Mouse (Mus musculus): ENCODE data around the gene Cbx3. TPM values are rescaled to one million over a fixed set of nuclear protein-coding genes. Genes with fewer than 3 reads are reported as not detected.

The Cbx3 gene
- polyA plus RNA-seq, 1 experiment from 2014 or later, result 518 TPM

DNA sequence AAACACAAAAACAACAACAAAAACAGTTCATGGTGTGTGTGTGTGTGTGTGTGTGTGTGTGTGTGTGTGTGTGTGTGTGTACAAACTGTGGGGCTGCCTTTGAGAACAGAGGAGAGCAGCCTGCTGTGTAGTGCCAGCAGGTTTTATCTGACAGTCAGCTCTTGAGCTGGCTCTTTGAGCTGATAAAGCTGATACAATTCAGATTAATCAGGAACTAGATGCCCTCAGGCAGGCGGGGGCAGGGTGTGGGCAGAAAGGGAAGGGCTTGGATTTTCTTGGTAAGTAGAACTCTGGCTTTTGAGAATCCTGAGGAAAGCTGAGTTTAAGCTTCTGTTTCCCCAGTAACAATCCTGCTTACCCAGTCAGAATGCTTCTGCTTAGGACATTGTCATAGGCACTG lies 35.5 kb downstream of the Cbx3 start:
- DNase-seq, result peak; percentile 47
- 58% methylated on average over 1 of the region's 1 CpGs for WGBS
- Histone ChIP-seq H3K4me2 (ENCODE audit: low read length) (no peak overlapping the region), H3K9me3 (ENCODE audit: control insufficient read depth, low read length) (no peaks in the 10 kb centered on the region), H3K36me3 (ENCODE audit: control insufficient read depth, insufficient read depth, low read length) (no peaks in the 10 kb centered on the region), H3K27me3 (ENCODE audit: control insufficient read depth, insufficient read depth, low read length) (no peaks in the 10 kb centered on the region), H3K27ac (replicated peaks; ENCODE audit: low read depth, low read length) (no peak overlapping the region), H3K9ac (replicated peaks; ENCODE audit: low read length) (no peak overlapping the region), H3K4me1 (ENCODE audit: control insufficient read depth, insufficient read depth, low read length) (no peaks in the 10 kb centered on the region), H3K4me3 (replicated peaks; ENCODE audit: low read depth, low read length) (no peak overlapping the region)
- ATAC-seq (ENCODE audit: low FRiP score, low TSS enrichment), result no peak

DNA sequence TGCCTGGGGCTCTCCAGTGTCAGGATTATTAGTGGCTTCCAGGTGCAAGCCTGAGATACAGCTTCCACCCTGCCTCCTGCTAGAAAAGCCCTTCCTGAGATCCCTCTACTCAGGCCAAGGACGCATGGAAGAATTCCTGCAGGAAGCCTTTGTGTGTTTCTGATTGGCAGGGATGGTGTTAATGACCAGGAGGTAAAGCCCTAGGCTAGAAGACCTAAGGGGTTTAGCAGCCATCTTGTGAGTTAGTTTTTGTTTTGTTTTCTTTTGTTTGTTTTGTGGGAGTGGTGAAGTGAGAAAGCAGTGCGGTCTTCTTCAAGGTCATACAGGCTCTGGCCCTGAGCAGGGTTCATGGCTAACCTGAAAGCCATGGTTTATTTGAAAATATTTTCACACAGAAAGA lies 37.4 kb downstream of the Cbx3 start:
- Histone ChIP-seq H3K27me3 (ENCODE audit: control insufficient read depth, insufficient read depth, low read length) (no peaks in the 10 kb centered on the region), H3K9ac (replicated peaks; ENCODE audit: low read length) (no peak overlapping the region), H3K4me2 (ENCODE audit: low read length) (no peak overlapping the region), H3K9me3 (ENCODE audit: control insufficient read depth, low read length) (no peaks in the 10 kb centered on the region), H3K4me3 (replicated peaks; ENCODE audit: low read depth, low read length) (no peak overlapping the region), H3K27ac (replicated peaks; ENCODE audit: low read depth, low read length) (no peak overlapping the region), H3K36me3 (ENCODE audit: control insufficient read depth, insufficient read depth, low read length) (no peaks in the 10 kb centered on the region), H3K4me1 (ENCODE audit: control insufficient read depth, insufficient read depth, low read length) (no peaks in the 10 kb centered on the region)
- WGBS, result 66% methylated on average over 2 of the region's 2 CpGs
- ATAC-seq (ENCODE audit: low FRiP score, low TSS enrichment), result no peak
- no peak for DNase-seq

DNA sequence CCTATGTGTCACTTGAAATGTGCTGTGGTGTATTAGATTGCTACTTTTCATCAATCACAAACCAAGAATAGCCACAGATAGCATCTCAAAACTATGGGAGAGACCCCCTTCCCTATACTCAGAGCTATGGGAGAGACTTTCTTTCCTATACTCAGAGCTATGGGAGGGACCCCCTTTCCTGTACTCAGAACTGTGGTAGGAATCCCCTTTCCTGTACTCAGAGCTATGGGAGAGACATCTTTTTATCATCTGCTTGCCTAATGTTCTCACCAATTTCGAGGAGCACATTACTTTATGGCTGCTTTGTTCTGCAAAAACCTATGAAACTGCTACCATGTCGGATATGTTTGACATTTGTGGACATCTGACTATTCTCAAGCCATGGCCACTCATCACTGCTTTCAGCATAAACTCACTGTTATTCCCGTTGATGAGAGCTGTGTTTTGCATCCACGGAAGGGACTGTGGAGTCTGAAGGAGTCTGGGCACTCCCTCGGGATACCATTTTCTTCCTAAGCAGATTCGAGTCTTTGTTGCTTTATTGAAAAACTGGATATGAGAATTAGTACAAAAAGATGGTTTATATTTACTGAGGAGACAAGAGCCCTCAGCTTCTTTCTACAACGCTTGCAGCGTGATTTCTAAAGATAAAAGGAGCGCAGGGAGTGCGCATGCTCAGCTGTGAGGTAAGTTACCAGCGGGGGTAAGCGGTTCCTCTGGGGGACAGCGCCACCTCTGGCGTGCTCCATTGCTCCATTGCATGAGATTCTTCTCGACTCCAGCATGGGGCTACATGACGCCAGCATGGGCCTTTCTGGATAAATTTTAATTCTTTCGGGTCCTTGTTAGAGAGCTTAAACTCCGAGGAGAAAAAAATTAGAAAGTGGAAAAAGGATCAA lies 38.8 kb downstream of the Cbx3 start:
- H3K27ac ChIP-seq (replicated peaks; ENCODE audit: low read depth, low read length), result no peak overlapping the region
- no peak for ATAC-seq (ENCODE audit: low FRiP score, low TSS enrichment)
- WGBS, result 26% methylated on average over 18 of the region's 18 CpGs
- H3K27me3 ChIP-seq (ENCODE audit: control insufficient read depth, insufficient read depth, low read length), result no peaks in the 10 kb centered on the region
- H3K36me3 ChIP-seq (ENCODE audit: control insufficient read depth, insufficient read depth, low read length), result no peaks in the 10 kb centered on the region
- H3K9ac ChIP-seq (replicated peaks; ENCODE audit: low read length), result 0 out of 2 replicates have a peak overlapping the region, but pooled peaks have one; percentile 27
- H3K4me2 ChIP-seq (ENCODE audit: low read length), result peak overlapping the region; percentile 36
- peak; percentile 89 for DNase-seq
- H3K4me1 ChIP-seq (ENCODE audit: control insufficient read depth, insufficient read depth, low read length), result no peaks in the 10 kb centered on the region
- peak overlapping the region; percentile 27 for H3K4me3 ChIP-seq (replicated peaks; ENCODE audit: low read depth, low read length)
- no peaks in the 10 kb centered on the region for H3K9me3 ChIP-seq (ENCODE audit: control insufficient read depth, low read length)

DNA sequence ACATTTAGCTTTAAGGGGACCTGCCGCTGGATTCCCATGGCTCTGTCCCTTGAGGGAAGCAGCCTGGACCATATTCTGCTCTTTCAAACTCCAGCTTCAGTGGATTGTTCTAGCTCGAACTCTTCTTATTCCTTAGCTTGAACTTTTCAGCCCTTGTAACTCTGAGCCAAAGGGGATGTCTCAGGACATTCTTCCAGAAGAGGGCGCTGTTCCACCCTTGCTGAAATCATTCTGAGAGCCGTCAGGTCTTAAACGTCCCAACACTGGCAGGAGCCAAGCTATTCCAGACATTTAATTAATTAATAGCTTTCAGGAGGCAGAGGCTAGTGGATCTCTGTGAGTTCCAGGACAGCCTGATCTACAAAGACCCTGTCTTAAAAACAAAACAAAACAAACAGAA lies 39.9 kb downstream of the Cbx3 start:
- H3K9me3 ChIP-seq (ENCODE audit: control insufficient read depth, low read length), result no peaks in the 10 kb centered on the region
- peak; percentile 47 for DNase-seq
- H3K4me2 ChIP-seq (ENCODE audit: low read length), result no peak overlapping the region
- H3K4me1 ChIP-seq (ENCODE audit: control insufficient read depth, insufficient read depth, low read length), result no peaks in the 10 kb centered on the region
- WGBS, result 30% methylated on average over 5 of the region's 5 CpGs
- H3K27ac ChIP-seq (replicated peaks; ENCODE audit: low read depth, low read length), result no peak overlapping the region
- H3K36me3 ChIP-seq (ENCODE audit: control insufficient read depth, insufficient read depth, low read length), result no peaks in the 10 kb centered on the region
- no peak for ATAC-seq (ENCODE audit: low FRiP score, low TSS enrichment)
- H3K27me3 ChIP-seq (ENCODE audit: control insufficient read depth, insufficient read depth, low read length), result no peaks in the 10 kb centered on the region
- H3K9ac ChIP-seq (replicated peaks; ENCODE audit: low read length), result no peak overlapping the region
- no peak overlapping the region for H3K4me3 ChIP-seq (replicated peaks; ENCODE audit: low read depth, low read length)

DNA sequence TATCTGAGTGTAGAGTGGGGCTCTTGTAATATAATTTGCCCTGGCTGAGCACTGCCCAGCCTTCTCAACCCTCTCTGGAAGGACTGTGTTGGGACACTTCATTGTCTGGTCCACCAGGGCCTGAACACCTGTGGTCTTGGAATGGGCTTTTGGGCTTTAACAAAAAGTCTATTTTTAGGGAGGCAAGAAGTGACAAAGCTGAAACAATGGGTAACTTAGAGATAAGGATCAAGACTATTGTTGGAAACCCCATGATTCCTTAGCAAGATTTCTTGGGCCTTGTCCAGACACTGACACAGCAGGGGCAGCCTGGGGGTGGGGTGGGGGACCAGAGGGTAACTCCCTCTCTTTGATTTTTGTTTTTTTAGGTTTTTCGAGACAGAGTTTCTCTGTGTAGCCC lies 40.8 kb downstream of the Cbx3 start:
- WGBS, result 36% methylated on average over 1 of the region's 1 CpGs
- H3K27ac ChIP-seq (replicated peaks; ENCODE audit: low read depth, low read length), result no peak overlapping the region
- H3K9me3 ChIP-seq (ENCODE audit: control insufficient read depth, low read length), result no peaks in the 10 kb centered on the region
- H3K27me3 ChIP-seq (ENCODE audit: control insufficient read depth, insufficient read depth, low read length), result no peaks in the 10 kb centered on the region
- H3K36me3 ChIP-seq (ENCODE audit: control insufficient read depth, insufficient read depth, low read length), result no peaks in the 10 kb centered on the region
- DNase-seq, result no peak
- no peak overlapping the region for H3K4me3 ChIP-seq (replicated peaks; ENCODE audit: low read depth, low read length)
- H3K4me2 ChIP-seq (ENCODE audit: low read length), result no peak overlapping the region
- no peaks in the 10 kb centered on the region for H3K4me1 ChIP-seq (ENCODE audit: control insufficient read depth, insufficient read depth, low read length)
- no peak overlapping the region for H3K9ac ChIP-seq (replicated peaks; ENCODE audit: low read length)
- no peak for ATAC-seq (ENCODE audit: low FRiP score, low TSS enrichment)

DNA sequence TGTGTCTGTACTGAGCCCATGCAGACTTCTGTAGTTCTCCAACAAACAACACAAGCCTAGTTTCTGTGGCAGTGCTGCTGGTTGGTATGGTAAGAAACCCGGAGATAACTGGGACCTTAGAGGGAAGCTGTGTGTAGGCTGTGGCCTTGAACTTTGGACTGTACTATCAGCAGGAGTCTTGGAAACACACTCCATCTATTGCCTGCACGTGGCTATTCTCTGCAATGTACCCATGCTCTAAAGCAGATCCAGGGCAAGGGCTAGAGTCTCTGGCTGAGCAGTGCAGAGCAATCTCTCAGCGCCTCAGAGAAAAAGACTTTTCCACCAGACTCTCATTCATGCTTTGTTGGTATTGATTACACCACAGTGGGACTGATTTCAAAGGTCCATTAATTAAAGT lies 43.6 kb downstream of the Cbx3 start:
- Histone ChIP-seq H3K27ac (replicated peaks; ENCODE audit: low read depth, low read length) (no peak overlapping the region), H3K36me3 (ENCODE audit: control insufficient read depth, insufficient read depth, low read length) (no peaks in the 10 kb centered on the region), H3K9ac (replicated peaks; ENCODE audit: low read length) (no peak overlapping the region), H3K4me2 (ENCODE audit: low read length) (no peak overlapping the region), H3K4me3 (replicated peaks; ENCODE audit: low read depth, low read length) (no peak overlapping the region), H3K4me1 (ENCODE audit: control insufficient read depth, insufficient read depth, low read length) (no peaks in the 10 kb centered on the region), H3K27me3 (ENCODE audit: control insufficient read depth, insufficient read depth, low read length) (no peaks in the 10 kb centered on the region), H3K9me3 (ENCODE audit: control insufficient read depth, low read length) (no peaks in the 10 kb centered on the region)
- no peak for ATAC-seq (ENCODE audit: low FRiP score, low TSS enrichment)
- DNase-seq, result no peak
- 83% methylated on average over 3 of the region's 3 CpGs for WGBS

DNA sequence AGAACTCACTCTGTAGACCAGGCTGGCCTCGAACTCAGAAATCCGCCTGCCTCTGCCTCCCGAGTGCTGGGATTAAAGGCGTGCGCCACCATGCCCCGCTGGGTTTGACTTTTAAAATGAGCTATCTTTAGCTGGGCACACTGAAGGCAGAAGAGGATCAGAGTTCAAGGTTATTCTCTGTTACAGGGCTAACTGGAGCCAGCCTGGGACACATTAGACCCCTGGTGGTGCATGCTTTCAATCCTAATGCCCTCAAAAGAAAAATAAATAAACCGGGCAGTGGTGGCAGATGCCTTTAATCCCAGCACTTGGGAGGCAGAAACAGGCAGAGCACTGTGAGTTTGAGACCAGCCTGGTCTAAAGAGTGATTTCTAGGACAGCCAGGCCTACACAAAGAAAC lies 44.7 kb downstream of the Cbx3 start:
- Histone ChIP-seq H3K9me3 (ENCODE audit: control insufficient read depth, low read length) (no peaks in the 10 kb centered on the region), H3K27ac (replicated peaks; ENCODE audit: low read depth, low read length) (no peak overlapping the region), H3K9ac (replicated peaks; ENCODE audit: low read length) (no peak overlapping the region), H3K4me2 (ENCODE audit: low read length) (no peak overlapping the region), H3K4me1 (ENCODE audit: control insufficient read depth, insufficient read depth, low read length) (no peaks in the 10 kb centered on the region), H3K27me3 (ENCODE audit: control insufficient read depth, insufficient read depth, low read length) (no peaks in the 10 kb centered on the region), H3K36me3 (ENCODE audit: control insufficient read depth, insufficient read depth, low read length) (no peaks in the 10 kb centered on the region), H3K4me3 (replicated peaks; ENCODE audit: low read depth, low read length) (no peak overlapping the region)
- no peak for ATAC-seq (ENCODE audit: low FRiP score, low TSS enrichment)
- DNase-seq, result no peak
- WGBS, result 84% methylated on average over 7 of the region's 7 CpGs

DNA sequence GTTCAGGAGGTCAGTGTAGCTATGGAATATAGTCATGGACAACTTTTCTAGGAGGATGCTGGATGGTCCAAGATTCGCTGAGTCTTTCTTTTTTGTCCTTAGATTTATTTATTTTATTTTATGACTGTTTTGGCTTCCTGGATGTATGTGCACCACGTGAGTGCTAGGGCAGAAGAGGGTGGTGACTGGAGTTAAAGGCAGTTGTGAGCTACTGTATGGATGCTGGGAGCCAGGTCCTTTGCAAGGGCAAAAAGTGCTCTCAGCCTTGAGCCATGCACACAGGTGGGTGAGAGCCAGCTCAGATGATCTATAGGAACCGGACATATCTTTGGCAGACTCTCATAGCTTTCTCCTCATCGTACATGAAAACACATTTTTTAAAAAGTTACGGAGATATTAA lies 53.1 kb downstream of the Cbx3 start:
- peak overlapping the region; percentile 72 for H3K4me3 ChIP-seq (replicated peaks; ENCODE audit: low read depth, low read length)
- peak overlapping the region; percentile 71 for H3K9ac ChIP-seq (replicated peaks; ENCODE audit: low read length)
- ATAC-seq (ENCODE audit: low FRiP score, low TSS enrichment) (no peak), DNase-seq (no peak)
- no peak overlapping the region for H3K27ac ChIP-seq (replicated peaks; ENCODE audit: low read depth, low read length)
- peak overlapping the region; percentile 70 for H3K4me2 ChIP-seq (ENCODE audit: low read length)
- peaks cover 12% of the 10 kb centered on the region; the same call in 1 of the 2 replicates for H3K4me1 ChIP-seq (ENCODE audit: control insufficient read depth, insufficient read depth, low read length)
- H3K36me3 ChIP-seq (ENCODE audit: control insufficient read depth, insufficient read depth, low read length), result no peaks in the 10 kb centered on the region
- no peaks in the 10 kb centered on the region for H3K27me3 ChIP-seq (ENCODE audit: control insufficient read depth, insufficient read depth, low read length)
- 28% methylated on average over 5 of the region's 5 CpGs for WGBS
- H3K9me3 ChIP-seq (ENCODE audit: control insufficient read depth, low read length), result no peaks in the 10 kb centered on the region

DNA sequence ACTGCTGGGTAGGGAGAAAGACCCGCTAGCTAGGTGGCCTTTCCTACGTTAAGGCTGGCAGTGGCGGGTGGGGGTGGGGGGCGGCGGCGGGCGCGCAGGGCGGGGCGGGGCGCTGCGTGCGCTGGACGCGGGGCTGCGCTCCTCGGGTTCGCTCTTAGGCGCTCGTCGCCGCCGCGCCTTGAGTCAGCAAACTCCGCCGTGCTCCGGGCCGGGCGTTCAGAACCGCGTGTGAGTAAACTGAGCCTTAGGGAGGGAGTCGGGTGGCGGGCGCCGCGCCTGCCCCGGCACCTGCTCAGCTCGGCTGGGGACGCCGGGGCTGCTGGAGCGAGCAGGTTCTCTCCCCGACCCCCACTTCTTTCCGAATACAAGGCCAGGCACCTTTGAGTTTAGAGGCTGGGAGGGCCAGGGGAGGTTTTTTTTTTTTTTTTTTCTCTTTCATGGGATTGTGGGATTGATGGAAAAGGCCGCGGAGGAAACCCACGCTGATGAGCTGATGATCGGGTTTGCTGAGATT lies 53.7 kb downstream of the Cbx3 start, which contains the start of gene Snx10:
TSS of gene Snx10 (plus strand) at position 95 of the 514 bp plus-strand sequence.
- ATAC-seq (ENCODE audit: low FRiP score, low TSS enrichment), result peak; percentile 67
- Histone ChIP-seq H3K4me3 (replicated peaks; ENCODE audit: low read depth, low read length) (peak within 1 kb of the TSS; percentile 72), H3K9me3 (ENCODE audit: control insufficient read depth, low read length) (no peaks in the 10 kb centered on the region), H3K4me1 (ENCODE audit: control insufficient read depth, insufficient read depth, low read length) (peaks cover 12% of the 10 kb centered on the region; the same call in 1 of the 2 replicates), H3K4me2 (ENCODE audit: low read length) (peak within 1 kb of the TSS; percentile 70), H3K9ac (replicated peaks; ENCODE audit: low read length) (peak within 1 kb of the TSS; percentile 71), H3K27ac (replicated peaks; ENCODE audit: low read depth, low read length) (peak within 1 kb of the TSS; percentile 77), H3K27me3 (ENCODE audit: control insufficient read depth, insufficient read depth, low read length) (no peaks in the 10 kb centered on the region), H3K36me3 (ENCODE audit: control insufficient read depth, insufficient read depth, low read length) (no peaks in the 10 kb centered on the region)
- peak; percentile 83 for DNase-seq
- under 1% methylated on average over 47 of the region's 47 CpGs for WGBS
